Mouse (Mus musculus): ENCODE measurements around the gene Garem2. TPM values are rescaled to one million over a fixed set of nuclear protein-coding genes. Genes with fewer than 3 reads are reported as not detected.

Gene Garem2
- total RNA-seq, 2 experiments from 2014 or later: 10.9 to 13.2 TPM

GRCm38 (mm10) chr5:30112533-30113068, 7.6 kb downstream of the Garem2 start:
- no peak for DNase-seq

GRCm38 (mm10) chr5:30113881-30114760, 9.2 kb downstream of the Garem2 start:
- DNase-seq: peak; percentile 53 to 66

- no peak for DNase-seq
Measured at GRCm38 (mm10) chr5:30114761-30115140, 9.8 kb downstream of the Garem2 start.

- no peak for DNase-seq
Measured at GRCm38 (mm10) chr5:30115718-30116117, 10.8 kb downstream of the Garem2 start.

GRCm38 (mm10) chr5:30118018-30118417, 13.1 kb downstream of the Garem2 start:
- no peak for DNase-seq

GRCm38 (mm10) chr5:30119163-30119562, 14.2 kb downstream of the Garem2 start:
- no peak for DNase-seq

- DNase-seq: no peak
Measured at GRCm38 (mm10) chr5:30120106-30120505, 15.1 kb downstream of the Garem2 start.

GRCm38 (mm10) chr5:30122481-30122880, 17.5 kb downstream of the Garem2 start:
- DNase-seq: no peak

- no peak for DNase-seq
Measured at GRCm38 (mm10) chr5:30125587-30125986, 20.6 kb downstream of the Garem2 start.

- DNase-seq: no peak
Measured at GRCm38 (mm10) chr5:30126756-30127155, 21.8 kb downstream of the Garem2 start.

GRCm38 (mm10) chr5:30127921-30128597, 23.1 kb downstream of the Garem2 start:
- no peak for DNase-seq

GRCm38 (mm10) chr5:30128680-30129079, 23.7 kb downstream of the Garem2 start:
- no peak for DNase-seq

- DNase-seq: no peak
Measured at GRCm38 (mm10) chr5:30131246-30131645, 26.3 kb downstream of the Garem2 start.

GRCm38 (mm10) chr5:30132173-30132572, 27.2 kb downstream of the Garem2 start:
- no peak for DNase-seq

GRCm38 (mm10) chr5:30135711-30136231, 30.8 kb downstream of the Garem2 start:
- DNase-seq: no peak

GRCm38 (mm10) chr5:30137271-30137670, 32.3 kb downstream of the Garem2 start:
- DNase-seq: no peak

GRCm38 (mm10) chr5:30138193-30138592, 33.2 kb downstream of the Garem2 start:
- no peak for DNase-seq

- DNase-seq: no peak
Measured at GRCm38 (mm10) chr5:30146526-30146925, 41.6 kb downstream of the Garem2 start.

- DNase-seq: no peak
Measured at GRCm38 (mm10) chr5:30148133-30148920, 43.4 kb downstream of the Garem2 start.

- no peak for DNase-seq
Measured at GRCm38 (mm10) chr5:30152007-30152406, 47.0 kb downstream of the Garem2 start.

GRCm38 (mm10) chr5:30152413-30152812, 47.5 kb downstream of the Garem2 start:
- DNase-seq: no peak

GRCm38 (mm10) chr5:30153222-30153621, 48.3 kb downstream of the Garem2 start:
- DNase-seq: no peak

All from layer of hippocampus, postnatal 36 days (tissue).